Mouse (Mus musculus) mouse embryonic stem cell (cell line): ENCODE results near the gene Pde8a.
"Not testable (repeated sequence)": the region's sequence is repeated elsewhere in the genome, so short reads cannot be mapped to it uniquely, and the experiment has no call there.

Experiments used
- in situ Hi-C, 2 experiments: fragments of 300-500 bp; cut with MboI; formaldehyde crosslinking; loops; 1 replicate in 1 of 2; 3 replicates in 1 of 2; pipeline ENCODE4 v1.14.3; 2019 to 2020; ENCODE audit warnings: low sequenced_read_pairs in 2 of 2, low pct_unique_long_range_greater_than_20kb in 1 of 2, mixed read lengths in 1 of 2; ENCODE audit not compliant: unreplicated experiment in 1 of 2

Pde8a gene

GRCm38 (mm10) chr7:81202389-81202788, 11.0 kb upstream of the Pde8a start:
- in situ Hi-C loops, result no loop called here

- in situ Hi-C loops, result not testable (repeated sequence)
These were observed 9.8 kb upstream of the Pde8a start for GRCm38 (mm10) chr7:81203576-81203975.

GRCm38 (mm10) chr7:81208944-81209343, 4.5 kb upstream of the Pde8a start:
- in situ Hi-C loops, result no loop called here

- in situ Hi-C loops, result no loop called here
These were observed 3.3 kb upstream of the Pde8a start for GRCm38 (mm10) chr7:81209979-81210685.

GRCm38 (mm10) chr7:81211760-81212159, 1.6 kb upstream of the Pde8a start:
- in situ Hi-C loops, result no loop called here

- in situ Hi-C loops, result no loop called here
These were observed 1.1 kb upstream of the Pde8a start for GRCm38 (mm10) chr7:81212261-81212681.

- in situ Hi-C loops, result no loop called here
These were observed 574 bp upstream of the Pde8a start for GRCm38 (mm10) chr7:81212697-81213346.

GRCm38 (mm10) chr7:81214153-81214907, 934 bp downstream of the Pde8a start:
- in situ Hi-C loops, result no loop called here

- in situ Hi-C loops, result no loop called here
These were observed 2.6 kb downstream of the Pde8a start for GRCm38 (mm10) chr7:81215950-81216349.

DNA sequence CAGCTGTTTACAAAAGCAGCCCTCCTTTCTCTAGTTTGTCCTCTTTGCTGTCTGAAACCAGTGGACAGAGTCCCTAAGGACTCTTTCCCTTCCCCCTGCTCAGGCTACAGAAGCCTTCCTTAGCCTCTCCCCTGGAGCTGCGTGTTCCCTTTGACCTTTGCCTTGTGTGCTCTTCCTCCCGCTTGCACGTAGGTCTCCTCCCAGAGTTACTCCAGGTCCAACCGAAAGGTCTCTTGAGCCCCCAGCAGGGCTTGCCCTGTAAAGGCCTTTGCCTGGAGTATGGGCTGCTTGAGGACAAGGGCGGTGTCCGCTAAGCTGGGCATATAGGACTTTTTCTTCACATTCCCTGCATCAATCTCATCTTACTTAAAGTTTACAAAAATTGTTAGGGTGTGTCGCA, 5.9 kb downstream of the Pde8a start:
- in situ Hi-C loops, result no loop called here

DNA sequence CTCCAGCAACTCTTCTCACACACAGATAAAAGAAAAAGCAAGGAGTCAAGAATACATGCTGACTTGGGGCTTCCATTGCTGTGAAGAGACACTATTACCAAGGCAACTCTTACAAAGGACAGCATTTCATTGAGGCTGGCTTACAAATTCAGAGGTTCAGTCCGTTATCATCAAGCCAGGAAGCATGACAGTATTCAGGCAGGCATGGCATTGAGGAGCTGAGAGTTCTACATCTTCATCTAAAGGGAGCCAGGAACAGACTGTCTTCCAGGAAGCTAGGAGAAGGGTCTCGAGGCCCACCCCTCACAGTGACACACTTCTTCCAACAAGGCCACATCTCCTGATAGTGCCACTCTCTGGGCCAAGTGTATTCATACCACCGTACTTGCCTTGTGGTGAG, 7.0 kb downstream of the Pde8a start:
- in situ Hi-C loops, result no loop called here

DNA sequence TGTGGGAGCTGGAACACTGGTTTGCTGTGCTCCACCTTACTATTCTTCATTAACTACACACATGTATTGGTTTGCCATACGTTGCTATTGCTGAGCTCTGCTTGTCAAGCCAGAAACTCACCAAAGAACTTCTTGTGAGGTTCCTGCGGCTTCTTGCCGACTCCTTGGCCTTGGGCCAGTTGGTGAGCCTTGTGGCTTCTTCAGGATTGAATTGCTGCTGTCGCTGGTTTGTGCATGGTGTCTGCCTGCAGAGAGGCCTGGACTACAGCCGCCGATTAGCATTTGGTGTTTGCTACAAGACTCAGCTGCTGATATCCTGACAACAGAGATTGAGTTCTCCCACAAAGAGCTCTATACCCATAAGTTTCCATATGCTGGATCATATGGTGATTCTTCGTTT, 10.9 kb downstream of the Pde8a start:
- in situ Hi-C loops, result no loop called here

DNA sequence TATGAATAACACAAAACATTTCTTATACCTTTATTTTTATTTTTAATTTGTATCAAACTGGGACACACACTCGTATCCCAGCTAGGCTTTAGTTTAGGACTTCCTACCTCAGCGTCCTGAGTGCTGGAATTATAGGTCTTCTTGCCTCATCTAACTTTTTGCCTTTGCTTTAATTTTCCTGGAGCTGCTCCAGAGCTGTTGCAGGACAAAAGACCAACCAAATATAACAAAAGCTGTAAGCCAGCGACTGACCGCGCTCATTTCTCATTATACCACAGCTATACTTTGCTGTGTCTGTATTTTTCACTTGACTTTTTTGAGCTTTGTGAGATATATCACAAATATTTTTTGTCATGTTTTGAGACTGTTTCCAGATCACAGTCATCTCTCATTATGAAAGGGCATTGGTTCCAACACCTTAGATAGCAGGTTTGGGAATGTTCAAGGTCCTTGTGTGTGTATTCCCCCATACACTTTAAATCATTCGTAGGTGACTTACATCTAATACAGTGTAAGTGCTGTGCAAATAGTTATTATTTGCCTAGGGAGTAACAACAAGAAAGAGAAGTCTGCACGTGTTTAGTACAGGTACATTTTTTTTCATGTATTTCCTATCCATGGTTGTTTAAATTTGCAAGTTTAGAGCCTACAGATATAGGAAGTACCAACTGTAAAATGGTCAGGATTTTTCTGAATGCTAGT, 16.8 kb downstream of the Pde8a start:
- in situ Hi-C loops, result no loop called here

- in situ Hi-C loops, result no loop called here
These were observed 19.3 kb downstream of the Pde8a start for GRCm38 (mm10) chr7:81232674-81233073.

DNA sequence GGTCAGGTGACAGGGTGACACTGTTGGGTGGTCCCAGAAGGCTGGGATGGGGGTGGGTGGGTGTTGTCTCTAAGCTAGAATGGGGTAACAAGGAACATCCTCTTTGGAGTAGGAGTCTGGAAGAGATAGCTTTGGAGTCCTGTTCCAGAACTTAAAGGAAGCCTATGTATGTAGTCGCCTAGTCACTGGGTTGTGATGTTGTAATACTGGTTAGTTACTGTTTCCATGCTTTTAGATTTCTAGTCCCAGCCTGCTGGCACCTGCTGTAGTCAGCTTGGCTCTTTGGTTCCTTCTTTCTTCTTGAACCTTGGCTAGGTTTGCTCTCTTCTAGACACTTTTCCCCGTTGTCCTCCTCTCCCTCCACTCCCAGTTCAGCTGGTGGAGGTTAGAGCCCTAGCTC, 21.7 kb downstream of the Pde8a start:
- in situ Hi-C loops, result no loop called here

- in situ Hi-C loops, result no loop called here
These were observed 22.3 kb downstream of the Pde8a start for GRCm38 (mm10) chr7:81235600-81236223.

- in situ Hi-C loops, result no loop called here
These were observed 30.0 kb downstream of the Pde8a start for GRCm38 (mm10) chr7:81243361-81243760.

DNA sequence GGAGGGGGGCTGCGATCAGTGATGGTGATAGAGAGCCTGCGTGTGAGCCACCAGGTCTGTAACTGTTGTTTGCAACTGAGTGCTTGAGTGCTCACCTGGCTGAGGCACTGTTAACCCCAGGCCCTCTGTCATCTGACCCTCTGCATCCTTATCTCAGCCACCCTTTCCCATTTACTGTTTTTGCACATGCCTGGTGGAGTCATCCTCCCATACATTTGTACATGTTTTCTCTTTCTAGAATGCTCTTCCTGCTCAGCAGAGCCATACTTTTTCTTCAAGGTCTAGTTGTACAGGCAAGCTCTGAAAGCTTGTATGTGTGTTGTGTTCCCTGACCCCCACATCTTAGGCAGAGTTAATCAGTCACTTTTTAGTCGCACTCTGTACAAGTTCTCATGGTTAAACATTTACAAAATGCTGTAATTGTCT, 36.5 kb downstream of the Pde8a start:
- in situ Hi-C loops, result no loop called here

- in situ Hi-C loops, result no loop called here
These were observed 37.2 kb downstream of the Pde8a start for GRCm38 (mm10) chr7:81250601-81251000.
